Mouse (Mus musculus): ENCODE results near the gene Fat4. TPM values are rescaled to one million over a fixed set of nuclear protein-coding genes. Genes with fewer than 3 reads are reported as not detected.

Gene Fat4
- not detected for polyA plus RNA-seq (2017; shearing (Covaris generic))

GRCm38 (mm10) chr3:38886890-38887355, at the start of gene Fat4:
Gene Fat4, plus strand, starts transcription at chr3:38886940.
- no peak for ATAC-seq

- ATAC-seq, result no peak
These were observed 47.3 kb upstream of the Fat4 start for GRCm38 (mm10) chr3:38839438-38839837.

GRCm38 (mm10) chr3:38843000-38843538, 43.7 kb upstream of the Fat4 start:
- no peak for ATAC-seq

- ATAC-seq, result no peak
These were observed 39.9 kb upstream of the Fat4 start for GRCm38 (mm10) chr3:38846602-38847382.

- ATAC-seq, result no peak
These were observed 37.7 kb upstream of the Fat4 start for GRCm38 (mm10) chr3:38849077-38849476.

- ATAC-seq, result no peak
These were observed 37.2 kb upstream of the Fat4 start for GRCm38 (mm10) chr3:38849536-38849935.

GRCm38 (mm10) chr3:38853650-38854049, 33.1 kb upstream of the Fat4 start:
- ATAC-seq, result no peak

GRCm38 (mm10) chr3:38860683-38861082, 26.1 kb upstream of the Fat4 start:
- ATAC-seq, result no peak

- ATAC-seq, result no peak
These were observed 15.4 kb upstream of the Fat4 start for GRCm38 (mm10) chr3:38871291-38871690.

GRCm38 (mm10) chr3:38875872-38876271, 10.9 kb upstream of the Fat4 start:
- no peak for ATAC-seq

- no peak for ATAC-seq
These were observed 10.0 kb upstream of the Fat4 start for GRCm38 (mm10) chr3:38876706-38877105.

- no peak for ATAC-seq
These were observed 4.0 kb upstream of the Fat4 start for GRCm38 (mm10) chr3:38882778-38883177.

GRCm38 (mm10) chr3:38883676-38884075, 3.1 kb upstream of the Fat4 start:
- ATAC-seq, result no peak

- ATAC-seq, result no peak
These were observed 2.5 kb upstream of the Fat4 start for GRCm38 (mm10) chr3:38884276-38884675.

- ATAC-seq, result no peak
These were observed 1.8 kb upstream of the Fat4 start for GRCm38 (mm10) chr3:38884919-38885418.

GRCm38 (mm10) chr3:38885481-38886001, 1.2 kb upstream of the Fat4 start:
- ATAC-seq, result no peak

GRCm38 (mm10) chr3:38886061-38886821, 499 bp upstream of the Fat4 start:
- no peak for ATAC-seq

- no peak for ATAC-seq
These were observed 746 bp downstream of the Fat4 start for GRCm38 (mm10) chr3:38887381-38887991.

- ATAC-seq, result no peak
These were observed 1.4 kb downstream of the Fat4 start for GRCm38 (mm10) chr3:38888111-38888510.

GRCm38 (mm10) chr3:38892791-38893224, 6.1 kb downstream of the Fat4 start:
- no peak for ATAC-seq

- no peak for ATAC-seq
These were observed 14.1 kb downstream of the Fat4 start for GRCm38 (mm10) chr3:38900839-38901238.

- ATAC-seq, result no peak
These were observed 20.1 kb downstream of the Fat4 start for GRCm38 (mm10) chr3:38906832-38907231.

Data from activated CD4-positive, CD25-positive, alpha-beta regulatory T cell, adult 4 months (primary cell).